Mouse (Mus musculus) midbrain, embryonic 16.5 days (tissue): ENCODE measurements around the gene Kcnb1. TPM values are rescaled to one million over a fixed set of nuclear protein-coding genes. Genes with fewer than 3 reads are reported as not detected.

ENCODE experiments used
- ATAC-seq: fragments of 200-750 bp; cut with Nextera tagmentation; 2 replicates; pipeline ENCODE4 v1.8.0; 2017; ENCODE audit warnings: moderate TSS enrichment
- H3K27ac ChIP-seq: fragments of 300-500 bp; sonication (generic); 2 replicates; pipeline ENCODE4 v1.5.1; 2014; ENCODE audit warnings: mild to moderate bottlenecking, low read length, mixed read lengths
- H3K27me3 ChIP-seq: fragments of 300-500 bp; sonication (generic); 2 replicates; pipeline ENCODE4 v1.6.1; 2014; ENCODE audit warnings: low read depth, low read length, mixed read lengths; ENCODE audit not compliant: control insufficient read depth, insufficient read depth
- H3K36me3 ChIP-seq: fragments of 300-500 bp; sonication (generic); 2 replicates; pipeline ENCODE4 v1.6.1; 2014; ENCODE audit warnings: mild to moderate bottlenecking, low read length, moderate library complexity, mixed read lengths; ENCODE audit not compliant: control insufficient read depth, insufficient read depth
- H3K4me1 ChIP-seq: fragments of 300-500 bp; sonication (generic); 2 replicates; pipeline ENCODE4 v1.6.1; 2014; ENCODE audit warnings: mild to moderate bottlenecking, low read length, mixed read lengths; ENCODE audit not compliant: control insufficient read depth, insufficient read depth
- H3K4me2 ChIP-seq: fragments of 300-500 bp; sonication (generic); 2 replicates; pipeline ENCODE4 v1.6.1; 2014; ENCODE audit warnings: mild to moderate bottlenecking, low read length, mixed read lengths
- H3K4me3 ChIP-seq: fragments of 300-500 bp; sonication (generic); 2 replicates; pipeline ENCODE4 v1.5.1; 2014; ENCODE audit warnings: low read depth, mild to moderate bottlenecking, low read length, moderate library complexity, mixed read lengths
- H3K9ac ChIP-seq: fragments of 300-500 bp; sonication (generic); 2 replicates; pipeline ENCODE4 v1.6.1; 2014; ENCODE audit warnings: low read depth, low read length, mixed read lengths
- H3K9me3 ChIP-seq: fragments of 300-500 bp; sonication (generic); replicated peaks from 2 replicates; pipeline ENCODE4 v1.6.1; 2014; ENCODE audit warnings: mild to moderate bottlenecking, low read length, mixed read lengths; ENCODE audit not compliant: control insufficient read depth, poor library complexity, severe bottlenecking
- WGBS: fragments of 180-500 bp; shearing (Covaris S2); extraction: QIAGEN DNeasy Blood & Tissue Kit; methylation state at CpG from one replicate; pipeline ENCODE4 v1.1.7; 2014; 5-methylcytosine and 5-hydroxymethylcytosine counted together
- polyA plus RNA-seq: library from polyadenylated mRNA; unstranded; fragments of >200 nt; fragmentation: Nextera tagmentation; extraction: Ambion mirVana; gene quantifications from 2 replicates; pipeline ENCODE4 v1.2.1, GENCODE M21; 2015

Gene Kcnb1
- polyA plus RNA-seq, 1 experiment from 2014 or later, result 3.9 TPM

GRCm38 (mm10) chr2:167066031-167066430 lies 123.9 kb downstream of the Kcnb1 start:
- Histone ChIP-seq H3K27me3 (no peaks in the 10 kb centered on the region), H3K27ac (no peak overlapping the region), H3K9ac (no peak overlapping the region), H3K4me2 (no peak overlapping the region), H3K4me1 (peaks cover 25% of the 10 kb centered on the region), H3K4me3 (no peak overlapping the region), H3K9me3 (no peaks in the 10 kb centered on the region), H3K36me3 (peaks cover 16% of the 10 kb centered on the region)
- ATAC-seq, result no peak
- 75% methylated on average over 1 of the region's 1 CpGs for WGBS

- H3K4me2 ChIP-seq, result peak overlapping the region; percentile 81
- H3K27me3 ChIP-seq, result no peaks in the 10 kb centered on the region
- ATAC-seq, result no peak
- 0 out of 2 replicates have a peak overlapping the region, but pooled peaks have one; percentile 5 for H3K27ac ChIP-seq
- H3K9ac ChIP-seq, result peak overlapping the region; percentile 62
- no peaks in the 10 kb centered on the region for H3K9me3 ChIP-seq
- H3K36me3 ChIP-seq, result peaks cover 16% of the 10 kb centered on the region
- peak overlapping the region; percentile 91 for H3K4me3 ChIP-seq
- peaks cover 33% of the 10 kb centered on the region for H3K4me1 ChIP-seq
- WGBS, result 29% methylated on average over 9 of the region's 9 CpGs
These were observed 125.2 kb downstream of the Kcnb1 start for GRCm38 (mm10) chr2:167064601-167065295.

- peaks cover 16% of the 10 kb centered on the region for H3K36me3 ChIP-seq
- H3K4me3 ChIP-seq, result peak overlapping the region; percentile 91
- no peak for ATAC-seq
These were observed 126.0 kb downstream of the Kcnb1 start for GRCm38 (mm10) chr2:167063906-167064496.

GRCm38 (mm10) chr2:167062965-167063880 lies 126.7 kb downstream of the Kcnb1 start, which contains the start of gene Znfx1:
TSS of gene Znfx1 (minus strand) at chr2:167063015.
- Histone ChIP-seq H3K27ac (peak within 1 kb of the TSS; percentile 92), H3K4me1 (peaks cover 33% of the 10 kb centered on the region), H3K4me3 (peak within 1 kb of the TSS; percentile 91), H3K9me3 (no peaks in the 10 kb centered on the region), H3K36me3 (peaks cover 16% of the 10 kb centered on the region), H3K9ac (peak within 1 kb of the TSS; percentile 96), H3K27me3 (no peaks in the 10 kb centered on the region), H3K4me2 (peak within 1 kb of the TSS; percentile 81)
- peak; percentile 92 for ATAC-seq
- WGBS, result under 1% methylated on average over 55 of the region's 57 CpGs

More at GRCm38 (mm10) chr2:167063906-167064496, 126.0 kb downstream of the Kcnb1 start:
- WGBS, result 2% methylated on average over 7 of the region's 7 CpGs
- H3K4me1 ChIP-seq, result peaks cover 33% of the 10 kb centered on the region
- H3K27ac ChIP-seq, result peak overlapping the region; percentile 86
- H3K4me2 ChIP-seq, result peak overlapping the region; percentile 81
- no peaks in the 10 kb centered on the region for H3K9me3 ChIP-seq
- no peaks in the 10 kb centered on the region for H3K27me3 ChIP-seq
- H3K9ac ChIP-seq, result peak overlapping the region; percentile 75

GRCm38 (mm10) chr2:167062497-167062911 lies 127.5 kb downstream of the Kcnb1 start:
- ATAC-seq, result peak; percentile 83
- WGBS, result 0% methylated on average over 32 of the region's 60 CpGs
- peaks cover 18% of the 10 kb centered on the region for H3K36me3 ChIP-seq
- H3K27ac ChIP-seq, result peak overlapping the region; percentile 92
- H3K4me3 ChIP-seq, result peak overlapping the region; percentile 91
- H3K9me3 ChIP-seq, result no peaks in the 10 kb centered on the region
- peak overlapping the region; percentile 96 for H3K9ac ChIP-seq
- H3K4me2 ChIP-seq, result peak overlapping the region; percentile 78
- H3K27me3 ChIP-seq, result no peaks in the 10 kb centered on the region
- H3K4me1 ChIP-seq, result peaks cover 33% of the 10 kb centered on the region

GRCm38 (mm10) chr2:167061381-167062034 lies 128.4 kb downstream of the Kcnb1 start:
- Histone ChIP-seq H3K27me3 (no peaks in the 10 kb centered on the region), H3K9me3 (no peaks in the 10 kb centered on the region), H3K36me3 (peaks cover 21% of the 10 kb centered on the region), H3K27ac (no peak overlapping the region), H3K9ac (peak overlapping the region; percentile 96), H3K4me2 (peak overlapping the region; percentile 78), H3K4me1 (peaks cover 33% of the 10 kb centered on the region), H3K4me3 (peak overlapping the region; percentile 91)
- 32% methylated on average over 11 of the region's 11 CpGs for WGBS
- ATAC-seq, result no peak; the same call in 1 of the 2 replicates

- Histone ChIP-seq H3K27ac (no peak overlapping the region), H3K27me3 (no peaks in the 10 kb centered on the region), H3K4me1 (peaks cover 30% of the 10 kb centered on the region), H3K4me3 (no peak overlapping the region), H3K4me2 (peak overlapping the region; percentile 9; the same call in 1 of the 2 replicates), H3K9me3 (no peaks in the 10 kb centered on the region), H3K36me3 (peaks cover 21% of the 10 kb centered on the region), H3K9ac (peak overlapping the region; percentile 40)
- no peak for ATAC-seq
These were observed 129.2 kb downstream of the Kcnb1 start for GRCm38 (mm10) chr2:167060761-167061160.

GRCm38 (mm10) chr2:167060360-167060759 lies 129.6 kb downstream of the Kcnb1 start:
- Histone ChIP-seq H3K9ac (peak overlapping the region; percentile 40), H3K27ac (no peak overlapping the region), H3K4me2 (peak overlapping the region; percentile 9; the same call in 1 of the 2 replicates), H3K4me1 (peaks cover 26% of the 10 kb centered on the region), H3K4me3 (no peak overlapping the region), H3K9me3 (no peaks in the 10 kb centered on the region), H3K27me3 (no peaks in the 10 kb centered on the region), H3K36me3 (peaks cover 20% of the 10 kb centered on the region)
- ATAC-seq, result no peak
- 71% methylated on average over 3 of the region's 3 CpGs for WGBS
